Mouse (Mus musculus) stomach, postnatal 0 days (tissue): ENCODE results near the gene Klk1b5.

Experiments used
- CTCF ChIP-seq: IDR thresholded peaks from 2 replicates; pipeline ENCODE4 v1.5.1; 2016; ENCODE audit warnings: antibody characterized with exemption, low read depth, mild to moderate bottlenecking, moderate library complexity
- EP300 ChIP-seq: optimal IDR thresholded peaks from 2 replicates; pipeline ENCODE3; 2016; ENCODE audit warnings: antibody characterized with exemption

- TF ChIP-seq CTCF, result no peak
- TF ChIP-seq EP300, result no peak
Observed at GRCm38 (mm10) chr7:44261147-44261546, 45.4 kb downstream of the Klk1b5 start, which contains the start of gene Gm15517.
